Mouse (Mus musculus) lung, adult 2 months (tissue): ENCODE data around the gene Gm42906. TPM values are rescaled to one million over a fixed set of nuclear protein-coding genes. Genes with fewer than 3 reads are reported as not detected.

Experiments used
- DNase-seq: peaks from one replicate; pipeline ENCODE4 v3.0.0; 2022
- H3K4me1 ChIP-seq: fragments of 200-500 bp; 2 replicates; pipeline ENCODE4 v1.6.1; 2011; ENCODE audit warnings: low read length; ENCODE audit not compliant: control insufficient read depth, insufficient read depth
- H3K4me3 ChIP-seq: fragments of 200-500 bp; replicated peaks from 2 replicates; pipeline ENCODE3; 2011; ENCODE audit warnings: low read depth, mild to moderate bottlenecking, control low read depth, low read length; ENCODE audit errors: extremely low read depth
- CTCF ChIP-seq: fragments of 200-500 bp; IDR thresholded peaks from 2 replicates; pipeline ENCODE4 v1.5.1; 2011; ENCODE audit warnings: mild to moderate bottlenecking, low read length, control low read depth; ENCODE audit not compliant: insufficient read depth
- POLR2A ChIP-seq: fragments of 200-500 bp; IDR thresholded peaks from 2 replicates; pipeline ENCODE4 v1.6.1; 2011; ENCODE audit warnings: low read depth, mild to moderate bottlenecking, control low read depth, low read length, borderline replicate concordance; ENCODE audit errors: extremely low read depth
- WGBS: fragments of 180-500 bp; shearing (Covaris S2); methylation state at CpG from one replicate; pipeline ENCODE4 v1.1.7; 2018; 5-methylcytosine and 5-hydroxymethylcytosine counted together
- polyA plus RNA-seq: library from polyadenylated mRNA; depleted of rRNA; stranded (reverse); fragments of >200 nt; gene quantifications from 2 replicates; pipeline ENCODE4 v1.2.3, GENCODE M21; 2012

Gene Gm42906
- polyA plus RNA-seq, 1 experiment: not detected

DNA sequence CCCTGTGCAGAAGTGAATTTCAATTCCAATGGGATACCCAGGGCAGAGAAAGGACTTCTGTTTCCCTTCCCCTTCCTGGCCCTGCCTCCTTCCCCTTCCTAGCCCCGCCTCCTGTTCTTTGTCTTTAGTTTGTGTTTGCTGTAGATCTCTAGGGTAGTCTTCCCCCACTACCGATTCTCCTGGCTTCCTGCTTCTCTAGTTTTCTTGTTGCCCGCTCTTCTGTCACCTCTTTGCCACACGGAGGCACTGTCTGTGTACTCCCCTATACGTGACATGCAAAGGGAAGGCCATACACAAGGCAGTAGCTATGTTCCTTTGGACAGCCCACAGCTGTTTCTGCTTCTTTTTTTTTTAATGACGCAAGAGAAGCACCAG lies 371.1 kb downstream of the Gm42906 start:
- TF ChIP-seq POLR2A: no peak
- TF ChIP-seq CTCF: peak; percentile 29; the same call in 1 of the 2 replicates
- Histone ChIP-seq H3K4me1 (peaks cover 28% of the 10 kb centered on the region), H3K4me3 (no peak overlapping the region)
- 22% methylated on average over 6 of the region's 6 CpGs for WGBS
- DNase-seq: no peak

DNA sequence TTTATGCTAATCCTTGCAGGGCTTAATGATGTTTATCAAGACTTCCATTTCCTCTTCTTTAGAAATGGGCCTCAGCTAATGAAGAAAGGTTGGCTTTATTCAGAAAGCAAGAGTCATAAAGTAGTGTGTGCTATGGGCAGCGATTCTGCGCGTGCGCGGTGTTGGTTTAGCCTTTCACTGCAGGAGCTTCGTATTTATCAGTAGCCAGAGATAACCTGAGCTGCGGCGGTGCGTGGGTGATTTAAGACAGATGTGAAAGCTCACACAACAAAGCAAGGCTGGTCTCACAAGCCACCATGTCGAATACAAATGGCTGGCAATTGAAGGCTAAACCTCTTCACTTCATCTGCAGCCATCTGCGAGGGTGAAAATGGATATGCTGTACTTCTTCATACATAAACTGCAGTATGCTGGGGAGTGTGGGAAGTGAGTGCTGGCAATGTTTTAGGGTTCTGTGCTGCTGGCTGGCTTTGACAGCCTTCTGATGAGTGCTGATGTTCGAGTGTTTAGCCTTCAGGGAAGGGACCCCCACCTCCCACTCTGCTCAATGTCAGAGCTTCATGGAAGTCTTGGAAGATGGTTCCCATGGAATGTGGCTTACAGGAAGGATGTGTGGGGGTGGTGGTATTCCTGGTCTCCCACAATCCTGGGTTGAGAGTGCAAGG lies 371.6 kb downstream of the Gm42906 start:
- H3K4me1 ChIP-seq: peaks cover 28% of the 10 kb centered on the region

DNA sequence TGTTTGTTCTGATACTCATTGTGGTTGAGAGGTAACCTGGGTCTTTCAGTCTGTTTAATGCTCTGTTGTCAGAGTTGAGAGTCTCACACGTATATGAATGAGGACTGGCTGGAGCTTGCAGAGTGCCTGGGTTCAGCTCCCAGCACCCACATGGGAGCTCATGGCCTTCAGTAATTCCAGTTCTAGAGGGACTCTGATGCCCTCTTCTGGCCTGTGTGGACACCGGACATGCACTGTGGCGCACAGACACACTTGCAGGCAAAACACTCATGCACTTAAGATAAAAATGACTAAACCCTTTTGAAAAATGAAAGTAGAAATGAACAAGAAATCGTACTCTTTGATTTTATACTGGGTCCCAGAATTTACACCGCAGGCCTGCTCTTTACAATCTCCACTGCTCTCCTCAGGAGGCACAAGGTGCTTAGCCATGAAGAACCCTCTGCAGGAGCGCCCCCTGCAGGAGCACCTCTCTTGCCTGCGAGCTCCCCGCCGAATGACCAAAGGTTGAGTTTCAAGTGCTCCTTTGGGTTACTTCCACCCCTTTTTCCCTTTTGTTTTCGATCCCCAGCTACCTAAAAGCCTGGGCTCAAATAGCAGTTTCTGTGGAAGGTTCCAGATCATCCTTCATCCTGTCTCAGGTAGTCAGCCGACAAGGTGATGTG lies 372.4 kb downstream of the Gm42906 start:
- WGBS: 88% methylated on average over 11 of the region's 11 CpGs
- Histone ChIP-seq H3K4me3 (no peak overlapping the region), H3K4me1 (peaks cover 26% of the 10 kb centered on the region)
- no peak for DNase-seq
- TF ChIP-seq CTCF (0 out of 2 replicates have a peak, but pooled peaks have one; percentile 5), POLR2A (no peak)

More for the DNA sequence above, 371.6 kb downstream of the Gm42906 start:
- WGBS: 54% methylated on average over 12 of the region's 12 CpGs
- TF ChIP-seq POLR2A: 0 out of 2 replicates have a peak, but pooled peaks have one; percentile 12
- no peak for TF ChIP-seq CTCF
- no peak for DNase-seq
- no peak overlapping the region for H3K4me3 ChIP-seq

GRCm38 (mm10) chr5:151054743-151055114 lies 373.2 kb downstream of the Gm42906 start:
- DNase-seq: no peak
- TF ChIP-seq POLR2A (no peak), CTCF (no peak)
- peaks cover 29% of the 10 kb centered on the region for H3K4me1 ChIP-seq
- H3K4me3 ChIP-seq: no peak overlapping the region
- WGBS: 42% methylated on average over 4 of the region's 4 CpGs

DNA sequence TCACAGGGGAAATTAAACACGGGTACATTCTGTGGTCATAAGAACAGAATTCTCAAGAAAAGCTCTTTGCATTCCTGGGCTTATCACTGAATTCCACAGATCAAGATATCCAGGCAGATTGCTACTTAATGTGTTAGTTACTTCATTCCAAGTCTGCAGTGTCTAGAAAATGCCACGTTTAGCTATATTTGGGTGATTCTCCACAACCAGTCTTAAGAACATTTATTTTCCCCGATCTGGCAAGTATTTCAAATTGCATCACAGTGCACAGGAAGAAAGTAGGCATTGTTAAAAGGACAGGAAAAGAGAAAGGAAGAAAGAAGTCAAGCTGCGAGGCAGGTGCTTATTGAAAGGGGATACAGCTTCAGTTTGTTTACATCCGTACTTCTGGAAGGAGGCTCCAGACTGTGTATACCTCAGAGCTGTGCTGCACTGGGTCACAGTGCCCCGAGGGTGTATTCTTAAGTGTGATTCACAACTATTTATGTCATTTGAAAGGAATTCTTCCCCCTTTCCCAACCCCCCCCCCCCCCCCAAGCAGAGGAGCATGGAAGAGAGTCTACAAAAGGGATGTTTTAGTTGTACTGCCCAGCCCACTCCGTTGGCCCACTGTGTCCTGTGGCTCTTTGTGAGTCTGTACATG lies 373.7 kb downstream of the Gm42906 start:
- TF ChIP-seq POLR2A (no peak), CTCF (no peak)
- 12% methylated on average over 7 of the region's 7 CpGs for WGBS
- peaks cover 33% of the 10 kb centered on the region for H3K4me1 ChIP-seq
- H3K4me3 ChIP-seq: no peak overlapping the region
- DNase-seq: no peak

GRCm38 (mm10) chr5:151053190-151053589 lies 374.8 kb downstream of the Gm42906 start:
- WGBS: 65% methylated on average over 5 of the region's 5 CpGs

DNA sequence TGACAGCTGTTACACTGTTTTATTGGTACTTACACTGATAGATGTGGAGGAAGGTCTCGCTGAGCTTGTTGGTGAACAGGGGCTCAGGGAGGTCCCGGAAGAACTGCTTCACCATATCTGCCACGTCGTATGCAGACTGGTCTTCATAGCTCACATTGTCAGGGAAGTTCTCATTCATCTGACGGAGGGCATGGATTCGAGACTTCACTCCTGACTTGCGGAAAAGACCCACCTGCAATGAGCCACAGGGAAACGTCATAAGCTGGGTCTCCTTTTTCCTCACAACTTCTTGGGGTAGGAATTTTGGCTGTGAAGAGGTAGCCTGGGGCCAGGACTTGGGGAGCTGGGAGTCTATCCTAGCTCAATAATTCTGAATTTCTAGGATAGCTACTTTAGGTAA lies 375.6 kb downstream of the Gm42906 start:
- peaks cover 35% of the 10 kb centered on the region for H3K4me1 ChIP-seq
- no peak for TF ChIP-seq POLR2A
- no peak for TF ChIP-seq CTCF
- 96% methylated on average over 8 of the region's 8 CpGs for WGBS
- no peak for DNase-seq
- H3K4me3 ChIP-seq: no peak overlapping the region

More at GRCm38 (mm10) chr5:151053190-151053589, 374.8 kb downstream of the Gm42906 start:
- peaks cover 34% of the 10 kb centered on the region for H3K4me1 ChIP-seq
- no peak overlapping the region for H3K4me3 ChIP-seq
- no peak for TF ChIP-seq CTCF
- TF ChIP-seq POLR2A: no peak
- no peak for DNase-seq

- WGBS: 39% methylated on average over 12 of the region's 12 CpGs
- Histone ChIP-seq H3K4me1 (peaks cover 20% of the 10 kb centered on the region; the same call in 1 of the 2 replicates), H3K4me3 (no peak overlapping the region)
- TF ChIP-seq POLR2A (no peak), CTCF (no peak)
- DNase-seq: no peak
These were observed 380.5 kb downstream of the Gm42906 start for GRCm38 (mm10) chr5:151047488-151047887.

- 53% methylated on average over 7 of the region's 7 CpGs for WGBS
- H3K4me1 ChIP-seq: peaks cover 20% of the 10 kb centered on the region; the same call in 1 of the 2 replicates
- no peak for TF ChIP-seq POLR2A
- no peak for TF ChIP-seq CTCF
- no peak overlapping the region for H3K4me3 ChIP-seq
- no peak for DNase-seq
These were observed 381.0 kb downstream of the Gm42906 start for GRCm38 (mm10) chr5:151046917-151047316.
